ENCODE assay signal across 7 mouse cellular contexts in genomic region chr11:17685711-17686113, GRCm38 (mm10).
DNase-seq lines count a peak whose midpoint lies in the region; ATAC-seq and TF ChIP-seq lines count a peak whose summit lies in the region.

No protein-coding gene starts in this region.

- peaks cover 3% of the 10 kb centered on the region; the same call in 1 of the 2 replicates for H3K9me3 ChIP-seq in intestine, embryonic 14.5 days (ENCODE audit: control insufficient read depth, low read length)
- H3K9me3 ChIP-seq in midbrain, postnatal 0 days (ENCODE audit: low read length) = no peaks in the 10 kb centered on the region; the same call in 1 of the 2 replicates

- peaks cover 5% of the 10 kb centered on the region; the same call in 1 of the 2 replicates for H3K4me1 ChIP-seq in intestine, embryonic 14.5 days (replicated peaks; ENCODE audit: control insufficient read depth, insufficient read depth, low read length)
- H3K4me1 ChIP-seq in midbrain, postnatal 0 days (ENCODE audit: insufficient read depth, low read length) = no peaks in the 10 kb centered on the region

- H3K9ac ChIP-seq in intestine, embryonic 14.5 days (ENCODE audit: low read length) = no peak overlapping the region
- no peak overlapping the region for H3K9ac ChIP-seq in midbrain, postnatal 0 days (replicated peaks; ENCODE audit: low read length, poor library complexity, severe bottlenecking)

- no peaks in the 10 kb centered on the region for H3K36me3 ChIP-seq in intestine, embryonic 14.5 days (ENCODE audit: control insufficient read depth, insufficient read depth, low read length)
- no peaks in the 10 kb centered on the region for H3K36me3 ChIP-seq in midbrain, postnatal 0 days (ENCODE audit: insufficient read depth, low read length)

- peak; percentile 69 for DNase-seq in adrenal gland, postnatal 10 days
- peak; percentile 71 for DNase-seq in embryo, embryonic 11 days
- peak; percentile 66 for DNase-seq in gastrocnemius, postnatal 25 days
- peak; percentile 67 for DNase-seq in intestine, embryonic 14.5 days (ENCODE audit: low spot score)
- peak; percentile 56 for DNase-seq in left cerebral cortex, postnatal 4 days
- DNase-seq in midbrain, postnatal 0 days (ENCODE audit: low spot score) = peak; percentile 78
- no peak for DNase-seq in testis, postnatal 10 days (ENCODE audit: low spot score)

- no peak overlapping the region for H3K27ac ChIP-seq in intestine, embryonic 14.5 days (ENCODE audit: low read depth)
- no peak overlapping the region for H3K27ac ChIP-seq in midbrain, postnatal 0 days (ENCODE audit: low read depth, low read length)

- no peak overlapping the region for H3K4me3 ChIP-seq in intestine, embryonic 14.5 days (ENCODE audit: low read depth, low read length)
- H3K4me3 ChIP-seq in midbrain, postnatal 0 days (ENCODE audit: low read depth, low read length) = no peak overlapping the region

- TF ChIP-seq CTCF in midbrain, postnatal 0 days (IDR thresholded peaks at IDR 0.05) = peak; percentile 72

- 20% methylated on average over 4 of the region's 4 CpGs for WGBS in intestine, embryonic 14.5 days
- 41% methylated on average over 4 of the region's 4 CpGs for WGBS in midbrain, postnatal 0 days

- intact Hi-C loops in left cerebral cortex, postnatal 4 days (cut with DNase I) = no loop called here

- no peak; the same call in 1 of the 2 replicates for ATAC-seq in intestine, embryonic 14.5 days (replicated peaks; ENCODE audit: low FRiP score, low TSS enrichment, low read depth)
- 0 out of 2 replicates have a peak, but pooled peaks have one; percentile 41 for ATAC-seq in midbrain, postnatal 0 days (ENCODE audit: low FRiP score)

- H3K27me3 ChIP-seq in intestine, embryonic 14.5 days (replicated peaks; ENCODE audit: control insufficient read depth, insufficient read depth, low read length) = no peaks in the 10 kb centered on the region
- H3K27me3 ChIP-seq in midbrain, postnatal 0 days (ENCODE audit: insufficient read depth, low read length) = no peaks in the 10 kb centered on the region

- H3K4me2 ChIP-seq in intestine, embryonic 14.5 days (ENCODE audit: low read length) = no peak overlapping the region
- H3K4me2 ChIP-seq in midbrain, postnatal 0 days (ENCODE audit: low read depth, low read length, poor library complexity, severe bottlenecking) = no peak overlapping the region
